Comparison of ENCODE assay signal across 8 mouse cellular contexts in the genomic region with DNA sequence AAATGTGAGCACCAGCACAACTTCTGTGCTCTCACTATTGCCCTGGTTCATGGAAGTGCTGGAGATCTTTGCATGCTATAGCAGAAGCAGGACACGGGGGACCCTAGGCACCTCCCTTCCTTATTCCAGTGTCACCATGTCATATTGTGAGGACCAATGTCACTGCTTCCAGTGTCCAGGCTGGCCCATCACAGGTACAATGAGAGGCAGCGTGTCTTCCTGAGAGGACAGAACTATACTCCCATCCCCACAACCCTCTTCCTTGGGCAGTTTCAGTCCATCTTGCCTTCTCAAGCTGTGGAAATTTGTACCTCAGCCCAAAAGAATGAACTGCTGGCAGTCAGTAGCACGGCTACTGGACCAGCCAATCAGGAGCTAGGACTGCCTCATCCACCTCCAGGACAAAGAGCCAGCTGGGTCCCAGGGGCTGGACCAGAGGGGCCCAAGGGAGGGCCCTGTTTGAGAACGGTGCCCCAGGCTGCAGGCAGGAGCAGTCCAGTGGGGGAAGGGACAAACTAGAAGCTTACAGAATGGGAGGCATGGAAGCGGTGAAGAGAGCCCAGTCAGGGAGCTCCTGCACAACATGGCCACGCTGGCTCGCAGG. TPM values are rescaled to one million over a fixed set of nuclear protein-coding genes. Genes with fewer than 3 reads are reported as not detected.
DNase-seq lines count a peak whose midpoint lies in the region; ATAC-seq lines count a peak whose summit lies in the region.

No protein-coding gene starts in this region.

- intact Hi-C loops in heart, postnatal 10 days (cut with DNase I): loop anchor here (5.0 kb wide), 1 partner anchor 273 kb away; no protein-coding TSS in a partner anchor

- peaks cover 28% of the 10 kb centered on the region for H3K4me1 ChIP-seq in forebrain, embryonic 12.5 days
- H3K4me1 ChIP-seq in limb, embryonic 13.5 days: peaks cover 31% of the 10 kb centered on the region
- peaks cover 15% of the 10 kb centered on the region for H3K4me1 ChIP-seq in neural tube, embryonic 11.5 days (ENCODE audit: control insufficient read depth, insufficient read depth, low read length)

- peak overlapping the region; percentile 32 for H3K4me2 ChIP-seq in forebrain, embryonic 12.5 days
- peak overlapping the region; percentile 2; the same call in 1 of the 2 replicates for H3K4me2 ChIP-seq in limb, embryonic 13.5 days (replicated peaks)
- peak overlapping the region; percentile 24; the same call in 1 of the 2 replicates for H3K4me2 ChIP-seq in neural tube, embryonic 11.5 days (ENCODE audit: low read depth)

- H3K27me3 ChIP-seq in forebrain, embryonic 12.5 days: no peaks in the 10 kb centered on the region
- H3K27me3 ChIP-seq in limb, embryonic 13.5 days: no peaks in the 10 kb centered on the region
- H3K27me3 ChIP-seq in neural tube, embryonic 11.5 days (ENCODE audit: control insufficient read depth, insufficient read depth, low read length): no peaks in the 10 kb centered on the region

- peak overlapping the region; percentile 89 for H3K27ac ChIP-seq in forebrain, embryonic 12.5 days
- H3K27ac ChIP-seq in limb, embryonic 13.5 days: peak overlapping the region; percentile 85
- peak overlapping the region; percentile 77 for H3K27ac ChIP-seq in neural tube, embryonic 11.5 days (ENCODE audit: low read depth, low read length)

- no peak overlapping the region for H3K4me3 ChIP-seq in forebrain, embryonic 12.5 days (replicated peaks)
- H3K4me3 ChIP-seq in limb, embryonic 13.5 days: no peak overlapping the region
- H3K4me3 ChIP-seq in neural tube, embryonic 11.5 days (ENCODE audit: low read depth, low read length): no peak overlapping the region

- peak; percentile 43 for DNase-seq in cerebellum, postnatal 14 days
- DNase-seq in Muller cell, postnatal 12 days (ENCODE audit: inconsistent ontology term): peak; percentile 91
- peak; percentile 79 to 82 for DNase-seq in heart, postnatal 10 days
- DNase-seq in neural tube, embryonic 11.5 days (ENCODE audit: low spot score): peak; percentile 82

- WGBS in forebrain, embryonic 12.5 days: 17% methylated on average over 7 of the region's 7 CpGs
- 54% methylated on average over 7 of the region's 7 CpGs for WGBS in limb, embryonic 13.5 days
- WGBS in neural tube, embryonic 11.5 days: 30% methylated on average over 7 of the region's 7 CpGs

- ATAC-seq in cerebellum, adult (ENCODE audit: insufficient number of reproducible peaks, low FRiP score, low TSS enrichment): no peak
- ATAC-seq in forebrain, embryonic 12.5 days (ENCODE audit: low FRiP score): peak; percentile 93
- peak; percentile 63 for ATAC-seq in limb, embryonic 13.5 days (ENCODE audit: low FRiP score, low read depth)
- ATAC-seq in neural tube, embryonic 11.5 days (ENCODE audit: insufficient read depth, low FRiP score, low TSS enrichment): peak; percentile 94
- no peak for ATAC-seq in erythroblast, adult 5-6 weeks (replicated peaks; ENCODE audit: low FRiP score, poor library complexity, severe bottlenecking)

- peaks cover 5% of the 10 kb centered on the region; the same call in 1 of the 2 replicates for H3K36me3 ChIP-seq in forebrain, embryonic 12.5 days (replicated peaks)
- peaks cover 43% of the 10 kb centered on the region for H3K36me3 ChIP-seq in limb, embryonic 13.5 days
- H3K36me3 ChIP-seq in neural tube, embryonic 11.5 days (ENCODE audit: control insufficient read depth, insufficient read depth, low read length): 0 out of 2 replicates have a peak, but pooled peaks cover 2% of the 10 kb centered on the region

- H3K9me3 ChIP-seq in forebrain, embryonic 12.5 days: no peaks in the 10 kb centered on the region
- no peaks in the 10 kb centered on the region for H3K9me3 ChIP-seq in limb, embryonic 13.5 days
- no peaks in the 10 kb centered on the region for H3K9me3 ChIP-seq in neural tube, embryonic 11.5 days (ENCODE audit: control insufficient read depth, low read length)

- H3K9ac ChIP-seq in forebrain, embryonic 12.5 days: 0 out of 2 replicates have a peak overlapping the region, but pooled peaks have one; percentile 8
- H3K9ac ChIP-seq in limb, embryonic 13.5 days: peak overlapping the region; percentile 26; the same call in 1 of the 2 replicates
- H3K9ac ChIP-seq in neural tube, embryonic 11.5 days (ENCODE audit: low read length): peak overlapping the region; percentile 39

RNA-seq across cellular contexts. Expression of a gene that starts 31.8 kb away (rescaled TPM):
- polyA plus RNA-seq in forebrain, embryonic 12.5 days (2016; fragmentation: Nextera tagmentation; extraction: Ambion mirVana): 25.8 and 29.0 TPM in 2 replicates
- 10 to 100 TPM; 18.7 to 20.0 TPM for total RNA-seq in heart, postnatal 10 days (2021)
- polyA plus RNA-seq in limb, embryonic 13.5 days (2015; fragmentation: Nextera tagmentation; extraction: Ambion mirVana): 50.8 and 58.5 TPM in 2 replicates
- 30.7 and 36.4 TPM in 2 replicates for polyA plus RNA-seq in neural tube, embryonic 11.5 days (2014; fragmentation: Nextera tagmentation; extraction: Ambion mirVana)
- 35.5 and 43.7 TPM in 2 replicates for total RNA-seq in erythroblast, adult 5-6 weeks (2015; ENCODE audit: low replicate concordance)
- total RNA-seq in erythroblast, adult 5-6 weeks (2017; ENCODE audit: low replicate concordance): 39.9 and 41.3 TPM in 2 replicates

RNA-seq across cellular contexts. Expression of a gene that starts 46.0 kb away (rescaled TPM):
- polyA plus RNA-seq in forebrain, embryonic 12.5 days (2016; fragmentation: Nextera tagmentation; extraction: Ambion mirVana): 273 and 274 TPM in 2 replicates
- total RNA-seq in heart, postnatal 10 days (2021): 100 to 1,000 TPM in 1 of 2 experiments, 10 to 100 TPM in 1; 64.1 to 105 TPM
- 228 and 235 TPM in 2 replicates for polyA plus RNA-seq in limb, embryonic 13.5 days (2015; fragmentation: Nextera tagmentation; extraction: Ambion mirVana)
- polyA plus RNA-seq in neural tube, embryonic 11.5 days (2014; fragmentation: Nextera tagmentation; extraction: Ambion mirVana): 128 and 158 TPM in 2 replicates
- 66.7 and 82.0 TPM in 2 replicates for total RNA-seq in erythroblast, adult 5-6 weeks (2015; ENCODE audit: low replicate concordance)
- 175 and 205 TPM in 2 replicates for total RNA-seq in erythroblast, adult 5-6 weeks (2017; ENCODE audit: low replicate concordance)

RNA-seq across cellular contexts. Expression of a gene that starts 60.0 kb away (rescaled TPM):
- polyA plus RNA-seq in forebrain, embryonic 12.5 days (2016; fragmentation: Nextera tagmentation; extraction: Ambion mirVana): 10.9 TPM in 2 replicates
- 10 to 100 TPM; 10.1 to 10.2 TPM for total RNA-seq in heart, postnatal 10 days (2021)
- polyA plus RNA-seq in limb, embryonic 13.5 days (2015; fragmentation: Nextera tagmentation; extraction: Ambion mirVana): 20.7 and 21.0 TPM in 2 replicates
- 11.6 and 11.7 TPM in 2 replicates for polyA plus RNA-seq in neural tube, embryonic 11.5 days (2014; fragmentation: Nextera tagmentation; extraction: Ambion mirVana)
- 1.2 and 2.5 TPM in 2 replicates for total RNA-seq in erythroblast, adult 5-6 weeks (2015; ENCODE audit: low replicate concordance)
- 2.1 and 2.7 TPM in 2 replicates for total RNA-seq in erythroblast, adult 5-6 weeks (2017; ENCODE audit: low replicate concordance)

Comparison
In these comparisons a context has a peak if more than half of its experiments do, and no peak if none do; other contexts are left out.
1. ATAC-seq: peak in forebrain, embryonic 12.5 days (single experiment), limb, embryonic 13.5 days (single experiment) and neural tube, embryonic 11.5 days (single experiment); none in cerebellum, adult (single experiment) and erythroblast, adult 5-6 weeks (single experiment).
2. Peak in every context shown above with its lines, with median percentiles within 50 percentile points of each other: DNase-seq, H3K27ac ChIP-seq, H3K4me2 ChIP-seq and H3K9ac ChIP-seq.